Mouse (Mus musculus) induced T-regulatory cell, adult 2 months (primary cell): Measurements from ENCODE around the gene Fxyd1.

Source experiments
- DNase-seq: peaks from one replicate; pipeline ENCODE4 v3.0.0-alpha.2; 2012; ENCODE audit warnings: low read depth

Gene Fxyd1

GRCm38 (mm10) chr7:31057071-31057470 lies at the start of gene Fxyd1:
TSS of gene Fxyd1 (minus strand) at chr7:31057199.
- DNase-seq: no peak

DNA sequence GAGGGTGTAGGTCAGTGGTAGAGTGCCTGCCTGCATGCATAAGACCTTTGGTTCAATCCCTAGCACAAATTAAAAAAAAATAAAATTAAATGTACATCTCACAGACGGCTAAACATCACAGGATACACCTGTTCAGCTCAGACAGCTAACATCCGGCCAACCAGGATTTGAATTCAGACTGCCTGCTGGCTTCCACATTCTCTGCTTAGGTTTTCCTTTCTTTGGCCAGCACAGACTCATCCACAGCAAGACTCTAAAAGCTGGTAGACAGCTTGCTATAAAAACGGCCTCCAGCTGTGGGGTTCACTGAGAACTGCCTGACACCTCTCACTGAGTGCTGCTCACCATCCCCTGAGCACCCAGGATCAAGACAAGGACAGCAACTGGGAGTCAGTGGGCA lies 49.2 kb upstream of the Fxyd1 start:
- no peak for DNase-seq

- DNase-seq: no peak
Measured at GRCm38 (mm10) chr7:31105061-31105768, 48.2 kb upstream of the Fxyd1 start.

- DNase-seq: peak; percentile 56
Measured at GRCm38 (mm10) chr7:31100786-31101185, 43.8 kb upstream of the Fxyd1 start.

- DNase-seq: peak; percentile 37
Measured at GRCm38 (mm10) chr7:31099612-31099982, 42.6 kb upstream of the Fxyd1 start.

GRCm38 (mm10) chr7:31098697-31099611 lies 42.0 kb upstream of the Fxyd1 start:
- no peak for DNase-seq

- peak; percentile 95 for DNase-seq
Measured at GRCm38 (mm10) chr7:31097583-31098248, 40.7 kb upstream of the Fxyd1 start.

DNA sequence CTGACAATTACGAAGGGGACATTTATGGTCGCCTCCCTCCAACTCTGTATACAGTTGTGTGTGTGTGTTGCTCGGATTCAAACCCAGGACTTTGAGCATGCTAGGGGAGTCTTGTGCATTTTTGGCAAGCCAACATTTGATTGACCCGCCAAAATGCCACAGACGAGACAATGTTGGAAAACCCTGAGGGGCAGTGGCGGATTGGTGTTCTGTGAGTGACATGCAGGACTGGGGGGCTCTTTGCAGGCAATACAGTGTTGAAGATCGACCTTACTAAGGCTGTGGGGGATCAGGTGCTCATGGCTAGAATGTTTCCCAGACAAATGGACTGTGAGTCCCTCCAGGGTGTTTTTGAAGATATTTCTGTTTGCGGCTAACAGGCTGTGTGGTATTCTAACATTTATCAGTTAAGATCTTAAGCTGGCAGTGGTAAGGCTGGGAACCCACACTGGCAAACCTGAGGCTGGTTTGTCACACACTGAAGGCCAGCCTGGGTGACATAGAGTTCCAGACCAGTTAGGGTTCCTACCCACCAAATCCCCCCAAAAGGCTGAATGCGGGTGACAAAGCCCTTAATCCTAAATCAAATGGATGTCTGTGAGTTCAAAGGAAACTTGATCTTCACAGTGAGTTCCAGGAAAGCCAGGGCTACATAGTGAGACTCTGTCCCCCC lies 40.0 kb upstream of the Fxyd1 start:
- DNase-seq: peak; percentile 31

- DNase-seq: peak; percentile 59
Measured at GRCm38 (mm10) chr7:31094774-31095501, 37.9 kb upstream of the Fxyd1 start.

- peak; percentile 87 for DNase-seq
Measured at GRCm38 (mm10) chr7:31089721-31090120, 32.7 kb upstream of the Fxyd1 start.

DNA sequence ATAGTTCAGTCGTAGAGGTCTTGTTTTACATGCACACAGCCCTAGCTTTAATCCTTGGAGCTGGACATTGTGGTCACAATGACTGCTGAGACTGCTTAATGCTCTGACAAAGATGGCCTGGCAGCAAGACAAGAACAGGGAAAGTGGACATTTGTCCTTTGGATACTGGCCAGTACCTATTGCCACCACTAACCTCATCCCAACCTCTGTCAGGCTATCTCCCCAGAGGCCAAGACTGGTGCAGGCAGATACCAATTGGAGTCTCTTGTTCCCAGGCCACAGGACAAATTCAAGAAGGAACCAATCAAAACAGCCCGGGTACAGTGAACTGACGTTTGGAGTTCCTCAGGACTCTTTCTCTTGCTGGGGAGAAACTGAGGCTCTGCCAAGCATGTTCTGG lies 31.2 kb upstream of the Fxyd1 start:
- DNase-seq: no peak

GRCm38 (mm10) chr7:31087262-31087661 lies 30.3 kb upstream of the Fxyd1 start:
- DNase-seq: peak; percentile 66

DNA sequence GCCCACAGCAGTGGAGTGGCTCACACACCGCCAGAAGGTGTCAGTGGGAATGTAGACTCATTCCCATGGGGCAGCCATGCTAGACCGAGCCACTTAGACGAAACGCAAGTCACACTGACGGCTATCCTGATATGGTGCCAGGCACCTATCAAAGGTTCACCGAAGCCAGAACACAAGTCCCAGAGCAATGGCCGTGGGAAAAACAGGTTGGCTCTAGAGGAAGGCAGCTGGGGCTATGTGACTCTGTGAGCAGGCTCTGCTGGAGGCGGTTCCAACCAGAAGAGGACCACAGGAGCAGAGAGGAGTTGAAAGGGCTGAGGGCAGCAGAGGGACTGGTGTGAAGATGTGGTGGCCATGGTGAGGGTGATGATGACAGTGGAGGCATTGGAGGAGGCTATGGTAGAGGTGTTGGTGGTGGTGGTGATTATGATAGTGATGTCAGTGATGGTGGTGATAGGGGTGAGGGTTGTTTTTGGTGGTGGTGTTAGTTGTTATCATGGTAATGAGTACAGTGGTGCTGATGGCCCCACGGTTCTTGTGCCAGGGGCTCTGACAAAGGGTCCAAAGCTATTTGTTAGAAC lies 29.3 kb upstream of the Fxyd1 start:
- peak; percentile 53 for DNase-seq

- peak; percentile 34 for DNase-seq
Measured at GRCm38 (mm10) chr7:31085171-31085570, 28.2 kb upstream of the Fxyd1 start.

DNA sequence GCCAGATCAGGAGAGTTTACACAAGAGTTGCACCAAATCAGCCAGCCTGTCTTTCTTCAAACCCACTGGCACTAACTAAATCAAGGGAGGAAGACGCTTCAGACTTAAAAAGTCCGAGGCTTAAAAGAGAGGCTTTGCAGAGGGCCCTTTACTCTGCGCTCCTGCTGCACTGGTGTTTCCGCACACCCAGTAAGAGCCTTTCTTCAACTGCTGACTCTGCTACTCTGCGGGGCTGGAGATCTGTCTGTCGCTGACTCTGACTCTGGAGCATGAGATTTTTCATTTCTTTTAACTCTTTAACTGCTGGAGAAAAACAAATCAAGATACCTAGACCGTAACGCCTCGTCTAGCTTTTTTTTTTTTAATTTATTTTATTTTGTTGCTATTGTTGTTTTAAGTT lies 27.1 kb upstream of the Fxyd1 start:
- no peak for DNase-seq

GRCm38 (mm10) chr7:31082831-31083588 lies 26.0 kb upstream of the Fxyd1 start:
- no peak for DNase-seq

DNA sequence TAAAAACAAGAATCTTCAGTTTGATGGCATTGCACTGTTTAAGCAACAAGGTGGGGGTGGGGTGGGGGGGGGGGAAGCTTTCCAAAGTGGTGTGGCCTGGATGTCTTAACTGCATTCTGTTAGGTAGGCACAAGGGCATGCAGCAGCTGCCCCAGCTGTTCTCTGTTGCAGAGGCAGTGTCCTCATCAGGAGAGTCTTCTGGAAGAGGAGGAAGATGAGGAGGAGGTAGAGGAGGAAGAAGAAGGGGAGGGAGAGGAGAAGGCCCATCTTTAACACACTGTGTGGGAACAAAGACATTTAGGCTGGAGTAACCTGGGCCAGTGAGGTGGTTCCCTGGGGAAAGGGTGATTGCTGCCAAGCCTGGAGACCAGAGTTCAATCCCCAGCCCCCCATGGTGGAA lies 25.1 kb upstream of the Fxyd1 start:
- DNase-seq: no peak

DNA sequence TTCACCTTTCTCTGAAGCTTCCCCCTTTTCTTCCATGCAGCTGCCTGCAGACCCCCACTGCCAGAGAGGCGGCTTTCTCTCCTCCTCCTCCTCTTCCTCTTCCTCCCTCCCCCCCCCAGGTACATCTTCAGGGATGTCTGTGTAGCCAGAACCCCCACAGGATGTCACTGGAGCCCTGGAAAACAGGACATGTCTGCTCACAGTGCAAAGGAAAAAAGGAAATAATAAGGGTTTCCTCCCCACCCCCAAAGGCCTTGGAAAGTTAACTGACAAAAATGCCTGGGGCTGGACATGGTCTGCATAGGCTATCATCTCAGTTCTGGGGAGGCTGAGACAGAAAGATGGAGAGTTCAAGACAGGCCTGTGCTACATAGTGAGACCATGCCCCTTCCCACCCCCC lies 24.1 kb upstream of the Fxyd1 start:
- DNase-seq: no peak

GRCm38 (mm10) chr7:31080611-31081010 lies 23.6 kb upstream of the Fxyd1 start:
- no peak for DNase-seq

GRCm38 (mm10) chr7:31079670-31080069 lies 22.7 kb upstream of the Fxyd1 start:
- DNase-seq: no peak
